Mouse (Mus musculus) embryonic facial prominence, embryonic 10.5 days (tissue): Measurements from ENCODE around the gene Olfr691. TPM values are rescaled to one million over a fixed set of nuclear protein-coding genes. Genes with fewer than 3 reads are reported as not detected.
"Not testable (repeated sequence)": the region's sequence is repeated elsewhere in the genome, so short reads cannot be mapped to it uniquely, and the experiment has no call there.

Source experiments
- DNase-seq: peaks from one replicate; pipeline ENCODE4 v3.0.0-alpha.2; 2017; ENCODE audit warnings: low spot score
- H3K27ac ChIP-seq: fragments of 300-500 bp; sonication (generic); replicated peaks from 2 replicates; pipeline ENCODE4 v1.5.1; 2016; ENCODE audit warnings: mild to moderate bottlenecking
- H3K27me3 ChIP-seq: fragments of 300-500 bp; sonication (generic); replicated peaks from 2 replicates; pipeline ENCODE4 v1.6.1; 2016; ENCODE audit warnings: low read depth, mild to moderate bottlenecking; ENCODE audit not compliant: poor library complexity, severe bottlenecking
- H3K36me3 ChIP-seq: fragments of 300-500 bp; sonication (generic); replicated peaks from 2 replicates; pipeline ENCODE4 v1.6.1; 2016; ENCODE audit warnings: mild to moderate bottlenecking, moderate library complexity
- H3K4me1 ChIP-seq: fragments of 300-500 bp; sonication (generic); 2 replicates; pipeline ENCODE4 v1.6.1; 2016
- H3K4me3 ChIP-seq: fragments of 300-500 bp; sonication (generic); 2 replicates; pipeline ENCODE4 v1.5.1; 2016; ENCODE audit warnings: mild to moderate bottlenecking, moderate library complexity
- H3K9me3 ChIP-seq: fragments of 300-500 bp; sonication (generic); 2 replicates; pipeline ENCODE4 v1.6.1; 2016; ENCODE audit warnings: mild to moderate bottlenecking
- WGBS: fragments of 180-500 bp; shearing (Covaris S2); methylation state at CpG from one replicate; pipeline ENCODE4 v1.1.7; 2016; 5-methylcytosine and 5-hydroxymethylcytosine counted together
- polyA plus RNA-seq: library from polyadenylated mRNA; unstranded; fragments of >200 nt; fragmentation: Nextera tagmentation; extraction: Ambion mirVana; gene quantifications from 2 replicates; pipeline ENCODE4 v1.2.1, GENCODE M21; 2016

The Olfr691 gene
- polyA plus RNA-seq, 1 experiment from 2014 or later, result not detected

DNA sequence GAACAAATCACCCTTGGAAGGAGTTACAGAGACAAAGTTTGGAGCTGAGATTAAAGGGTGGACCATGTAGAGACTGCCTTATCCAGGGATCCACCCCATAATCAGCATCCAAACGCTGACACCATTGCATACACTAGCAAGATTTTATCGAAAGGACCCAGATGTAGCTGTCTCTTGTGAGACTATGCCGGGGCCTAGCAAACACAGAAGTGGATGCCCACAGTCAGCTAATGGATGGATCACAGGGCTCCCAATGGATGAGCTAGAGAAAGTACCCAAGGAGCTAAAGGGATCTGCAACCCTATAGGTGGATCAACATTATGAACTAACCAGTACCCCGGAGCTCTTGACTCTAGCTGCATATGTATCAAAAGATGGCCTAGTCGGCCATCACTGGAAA lies 14.0 kb upstream of the Olfr691 start:
- not testable (repeated sequence) for H3K36me3 ChIP-seq, H3K9me3 ChIP-seq, H3K27ac ChIP-seq, DNase-seq, H3K4me1 ChIP-seq, H3K4me3 ChIP-seq, H3K27me3 ChIP-seq
- no CpG with 5 or more reads among the region's 5 CpGs for WGBS

- no peaks in the 10 kb centered on the region for H3K36me3 ChIP-seq
- no peaks in the 10 kb centered on the region for H3K27me3 ChIP-seq
- 77% methylated on average over 2 of the region's 2 CpGs for WGBS
- DNase-seq, result no peak
- H3K9me3 ChIP-seq, result no peaks in the 10 kb centered on the region
- H3K4me1 ChIP-seq, result no peaks in the 10 kb centered on the region
- no peak overlapping the region for H3K4me3 ChIP-seq
- H3K27ac ChIP-seq, result no peak overlapping the region
These were observed 682 bp upstream of the Olfr691 start for GRCm38 (mm10) chr7:105342752-105343151.

- no peaks in the 10 kb centered on the region for H3K36me3 ChIP-seq
- H3K4me1 ChIP-seq, result no peaks in the 10 kb centered on the region
- no peak within 1 kb of the TSS for H3K27ac ChIP-seq
- H3K4me3 ChIP-seq, result no peak within 1 kb of the TSS
- 78% methylated on average over 1 of the region's 1 CpGs for WGBS
- no peaks in the 10 kb centered on the region for H3K27me3 ChIP-seq
- no peak for DNase-seq
- H3K9me3 ChIP-seq, result no peaks in the 10 kb centered on the region
These were observed 8.1 kb downstream of the Olfr691 start, which contains the start of gene Olfr690 for GRCm38 (mm10) chr7:105334004-105334403. Gene Olfr690 (minus strand): TSS chr7:105334104.

GRCm38 (mm10) chr7:105325302-105325701 lies 16.8 kb downstream of the Olfr691 start:
- Histone ChIP-seq H3K9me3 (no peaks in the 10 kb centered on the region), H3K4me3 (no peak overlapping the region), H3K36me3 (no peaks in the 10 kb centered on the region), H3K27me3 (no peaks in the 10 kb centered on the region), H3K27ac (no peak overlapping the region), H3K4me1 (no peaks in the 10 kb centered on the region)
- WGBS, result 80% methylated on average over 2 of the region's 2 CpGs
- DNase-seq, result no peak

DNA sequence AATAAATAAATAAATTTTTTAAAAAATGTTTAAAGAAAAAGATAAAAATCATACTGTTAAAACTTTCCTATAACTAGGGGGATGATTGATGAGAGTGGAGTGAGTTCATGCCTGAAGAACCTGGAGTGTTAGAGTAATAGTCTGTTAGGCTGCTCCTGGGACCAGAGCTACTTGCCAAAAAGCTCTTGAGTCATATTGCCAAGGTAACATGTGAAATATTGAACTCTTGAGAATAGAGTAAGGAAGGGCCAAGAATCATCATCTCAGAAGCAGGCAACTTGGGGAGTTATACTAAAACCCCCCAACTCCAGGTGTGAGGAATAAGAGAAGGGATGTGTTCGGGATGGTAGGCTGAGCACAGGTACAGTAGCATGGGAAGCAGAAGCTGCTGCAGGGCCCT lies 31.2 kb downstream of the Olfr691 start, which contains the start of gene Olfr689:
Gene Olfr689 (plus strand): TSS at position 301 of the 400 bp plus-strand sequence.
- WGBS, result 68% methylated on average over 1 of the region's 1 CpGs
- Histone ChIP-seq H3K27me3 (no peaks in the 10 kb centered on the region), H3K4me3 (no peak within 1 kb of the TSS), H3K27ac (no peak within 1 kb of the TSS), H3K36me3 (no peaks in the 10 kb centered on the region), H3K4me1 (no peaks in the 10 kb centered on the region), H3K9me3 (no peaks in the 10 kb centered on the region)
- no peak for DNase-seq

DNA sequence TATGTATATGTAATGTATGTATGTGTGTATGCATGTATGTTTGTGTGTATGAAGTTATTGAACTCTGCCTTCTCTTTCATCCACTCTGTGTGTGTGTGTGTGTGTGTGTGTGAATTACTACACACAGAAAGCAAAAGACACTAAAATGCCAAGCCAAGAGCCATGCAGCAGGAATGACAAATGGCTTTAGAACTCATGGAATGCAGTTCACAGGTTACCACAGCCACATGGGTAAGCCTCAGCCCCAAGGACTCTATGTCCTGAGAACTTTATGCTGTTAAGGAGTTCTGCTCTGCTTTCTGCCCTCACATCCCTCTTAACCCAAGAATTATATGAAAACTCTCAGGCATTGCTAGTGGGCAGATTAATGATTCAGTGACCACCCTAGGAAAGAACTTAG lies 52.0 kb downstream of the Olfr691 start:
- no peak for DNase-seq
- no peaks in the 10 kb centered on the region for H3K4me1 ChIP-seq
- no peaks in the 10 kb centered on the region for H3K9me3 ChIP-seq
- no peak overlapping the region for H3K27ac ChIP-seq
- no peaks in the 10 kb centered on the region for H3K27me3 ChIP-seq
- no peak overlapping the region for H3K4me3 ChIP-seq
- no peaks in the 10 kb centered on the region for H3K36me3 ChIP-seq

DNA sequence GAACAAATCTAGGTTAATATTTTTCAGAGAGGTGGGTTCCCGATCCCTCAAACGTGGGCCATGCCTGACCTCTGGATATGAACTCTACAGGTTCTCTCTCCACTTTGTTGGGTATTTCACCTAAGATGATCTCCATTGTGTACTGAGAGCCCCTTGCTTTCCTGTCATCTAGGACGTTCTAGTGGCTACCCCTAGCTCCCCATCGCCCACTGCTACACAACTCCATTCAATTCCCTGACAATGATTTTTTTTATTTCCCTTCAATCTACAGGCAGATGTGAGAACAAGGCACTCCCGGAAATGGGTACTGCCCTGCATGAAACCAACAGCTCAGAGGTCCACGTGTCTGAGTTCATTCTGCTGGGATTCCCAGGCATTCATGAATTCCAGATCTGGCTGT lies 54.3 kb downstream of the Olfr691 start, which contains the start of gene Olfr688:
Gene Olfr688 (plus strand): TSS at position 301 of the 400 bp plus-strand sequence.
- 80% methylated on average over 6 of the region's 6 CpGs for WGBS
- no peaks in the 10 kb centered on the region for H3K4me1 ChIP-seq
- no peak for DNase-seq
- H3K36me3 ChIP-seq, result no peaks in the 10 kb centered on the region
- no peak within 1 kb of the TSS for H3K4me3 ChIP-seq
- H3K9me3 ChIP-seq, result no peaks in the 10 kb centered on the region
- no peak within 1 kb of the TSS for H3K27ac ChIP-seq
- H3K27me3 ChIP-seq, result no peaks in the 10 kb centered on the region

Other genes starting within 250 kb of the Olfr691 start
- gene Olfr680-ps1, start 249.5 kb downstream of the Olfr691 start, polyA plus RNA-seq, result not detected in 2 replicates
- not detected in 2 replicates for gene Olfr681, start 225.4 kb downstream of the Olfr691 start, polyA plus RNA-seq
- gene Olfr683, start 195.3 kb downstream of the Olfr691 start, polyA plus RNA-seq, result not detected in 2 replicates
- gene Olfr684, start 178.6 kb downstream of the Olfr691 start, polyA plus RNA-seq, result not detected in 2 replicates
- gene Olfr685, start 156.3 kb downstream of the Olfr691 start, polyA plus RNA-seq, result not detected in 2 replicates
- gene Olfr686, start 134.8 kb downstream of the Olfr691 start, polyA plus RNA-seq, result not detected in 2 replicates
- gene Olfr688, start 54.2 kb downstream of the Olfr691 start, polyA plus RNA-seq, result not detected in 2 replicates
- not detected in 2 replicates for gene Olfr689, start 31.1 kb downstream of the Olfr691 start, polyA plus RNA-seq
- not detected in 2 replicates for gene Olfr690, start 8.2 kb downstream of the Olfr691 start, polyA plus RNA-seq
- gene Olfr692, start 26.0 kb upstream of the Olfr691 start, polyA plus RNA-seq, result not detected in 2 replicates
- not detected in 2 replicates for gene Gm5901, start 32.8 kb upstream of the Olfr691 start, polyA plus RNA-seq
- gene Fam160a2, start 57.8 kb upstream of the Olfr691 start, polyA plus RNA-seq, result 44.0 and 44.8 TPM in 2 replicates
- 0.12 TPM in 1 of 2 replicates, not detected in the other for gene Cnga4, start 62.3 kb upstream of the Olfr691 start, polyA plus RNA-seq
- gene Cckbr, start 83.5 kb upstream of the Olfr691 start, polyA plus RNA-seq, result 0.47 and 0.87 TPM in 2 replicates
- 17.3 and 17.7 TPM in 2 replicates for gene Cavin3, start 140.0 kb upstream of the Olfr691 start, polyA plus RNA-seq
- 30.3 and 33.1 TPM in 2 replicates for gene Smpd1, start 212.1 kb upstream of the Olfr691 start, polyA plus RNA-seq
- gene Apbb1, start 239.4 kb upstream of the Olfr691 start, polyA plus RNA-seq, result 94.9 and 104 TPM in 2 replicates